Mouse (Mus musculus): ENCODE data around the gene Nhlrc4. TPM values are rescaled to one million over a fixed set of nuclear protein-coding genes. Genes with fewer than 3 reads are reported as not detected.

Nhlrc4 gene
- polyA plus RNA-seq, 1 experiment from 2014 or later, result not detected

- Histone ChIP-seq H3K4me2 (no peak overlapping the region), H3K27ac (replicated peaks) (no peak overlapping the region), H3K27me3 (replicated peaks) (no peaks in the 10 kb centered on the region), H3K4me3 (no peak overlapping the region), H3K36me3 (peaks cover 19% of the 10 kb centered on the region), H3K4me1 (peaks cover 10% of the 10 kb centered on the region), H3K9me3 (no peaks in the 10 kb centered on the region), H3K9ac (no peak overlapping the region)
- no peak for ATAC-seq (ENCODE audit: extremely low read depth, insufficient number of reproducible peaks, low FRiP score, low TSS enrichment)
- 95% methylated on average over 1 of the region's 1 CpGs for WGBS
Observed at GRCm38 (mm10) chr17:25900193-25900592, 44.6 kb downstream of the Nhlrc4 start.

GRCm38 (mm10) chr17:25895891-25896290, 48.9 kb downstream of the Nhlrc4 start:
- Histone ChIP-seq H3K9me3 (no peaks in the 10 kb centered on the region), H3K27ac (replicated peaks) (no peak overlapping the region), H3K4me1 (peaks cover 13% of the 10 kb centered on the region), H3K36me3 (peaks cover 12% of the 10 kb centered on the region), H3K27me3 (replicated peaks) (no peaks in the 10 kb centered on the region), H3K4me2 (no peak overlapping the region), H3K9ac (no peak overlapping the region), H3K4me3 (no peak overlapping the region)
- 50% methylated on average over 12 of the region's 12 CpGs for WGBS
- ATAC-seq (ENCODE audit: extremely low read depth, insufficient number of reproducible peaks, low FRiP score, low TSS enrichment), result no peak

GRCm38 (mm10) chr17:25895415-25895814, 49.3 kb downstream of the Nhlrc4 start:
- no peak for ATAC-seq (ENCODE audit: extremely low read depth, insufficient number of reproducible peaks, low FRiP score, low TSS enrichment)
- 54% methylated on average over 2 of the region's 2 CpGs for WGBS

GRCm38 (mm10) chr17:25893975-25894617, 50.7 kb downstream of the Nhlrc4 start:
- 30% methylated on average over 2 of the region's 2 CpGs for WGBS
- H3K27ac ChIP-seq (replicated peaks), result no peak overlapping the region
- H3K9ac ChIP-seq, result no peak overlapping the region

More at GRCm38 (mm10) chr17:25895415-25895814, 49.3 kb downstream of the Nhlrc4 start:
- Histone ChIP-seq H3K4me1 (peaks cover 13% of the 10 kb centered on the region), H3K27ac (replicated peaks) (no peak overlapping the region), H3K4me2 (no peak overlapping the region), H3K9ac (no peak overlapping the region), H3K9me3 (no peaks in the 10 kb centered on the region), H3K27me3 (replicated peaks) (no peaks in the 10 kb centered on the region), H3K4me3 (no peak overlapping the region), H3K36me3 (peaks cover 12% of the 10 kb centered on the region)

More at GRCm38 (mm10) chr17:25893975-25894617, 50.7 kb downstream of the Nhlrc4 start:
- Histone ChIP-seq H3K4me3 (no peak overlapping the region), H3K27me3 (replicated peaks) (no peaks in the 10 kb centered on the region), H3K4me1 (peaks cover 13% of the 10 kb centered on the region), H3K4me2 (no peak overlapping the region), H3K36me3 (peaks cover 18% of the 10 kb centered on the region), H3K9me3 (no peaks in the 10 kb centered on the region)
- no peak for ATAC-seq (ENCODE audit: extremely low read depth, insufficient number of reproducible peaks, low FRiP score, low TSS enrichment)

Other genes starting within 250 kb of the Nhlrc4 start
- gene Gng13, start 227.8 kb downstream of the Nhlrc4 start, polyA plus RNA-seq (2015; fragmentation: Nextera tagmentation; extraction: Ambion mirVana), result 3.2 and 3.4 TPM in 2 replicates
- 18.8 and 20.4 TPM in 2 replicates for gene Chtf18, start 217.5 kb downstream of the Nhlrc4 start, polyA plus RNA-seq (2015; fragmentation: Nextera tagmentation; extraction: Ambion mirVana)
- 13.3 and 13.7 TPM in 2 replicates for gene Rpusd1, start 217.3 kb downstream of the Nhlrc4 start, polyA plus RNA-seq (2015; fragmentation: Nextera tagmentation; extraction: Ambion mirVana)
- gene Mslnl, start 208.9 kb downstream of the Nhlrc4 start, polyA plus RNA-seq (2015; fragmentation: Nextera tagmentation; extraction: Ambion mirVana), result not detected in 2 replicates
- gene Msln, start 190.6 kb downstream of the Nhlrc4 start, polyA plus RNA-seq (2015; fragmentation: Nextera tagmentation; extraction: Ambion mirVana), result 28.7 and 32.4 TPM in 2 replicates
- 27.1 and 30.6 TPM in 2 replicates for gene Narfl, start 171.2 kb downstream of the Nhlrc4 start, polyA plus RNA-seq (2015; fragmentation: Nextera tagmentation; extraction: Ambion mirVana)
- 50.2 and 51.3 TPM in 2 replicates for gene Haghl, start 159.3 kb downstream of the Nhlrc4 start, polyA plus RNA-seq (2015; fragmentation: Nextera tagmentation; extraction: Ambion mirVana)
- gene Ccdc78, start 158.4 kb downstream of the Nhlrc4 start, polyA plus RNA-seq (2015; fragmentation: Nextera tagmentation; extraction: Ambion mirVana), result 0.09 and 0.17 TPM in 2 replicates
- 62.2 and 69.9 TPM in 2 replicates for gene Fam173a, start 152.1 kb downstream of the Nhlrc4 start, polyA plus RNA-seq (2015; fragmentation: Nextera tagmentation; extraction: Ambion mirVana)
- 0.84 TPM in 1 of 2 replicates, not detected in the other for gene AC134908.4, start 149.3 kb downstream of the Nhlrc4 start, polyA plus RNA-seq (2015; fragmentation: Nextera tagmentation; extraction: Ambion mirVana)
- 28.1 and 28.9 TPM in 2 replicates for gene Metrn, start 147.8 kb downstream of the Nhlrc4 start, polyA plus RNA-seq (2015; fragmentation: Nextera tagmentation; extraction: Ambion mirVana)
- 1.0 and 1.1 TPM in 2 replicates for gene Fbxl16, start 135.9 kb downstream of the Nhlrc4 start, polyA plus RNA-seq (2015; fragmentation: Nextera tagmentation; extraction: Ambion mirVana)
- gene Wdr24, start 121.3 kb downstream of the Nhlrc4 start, polyA plus RNA-seq (2015; fragmentation: Nextera tagmentation; extraction: Ambion mirVana), result 14.2 and 15.1 TPM in 2 replicates
- gene Jmjd8, start 116.1 kb downstream of the Nhlrc4 start, polyA plus RNA-seq (2015; fragmentation: Nextera tagmentation; extraction: Ambion mirVana), result 36.7 and 37.4 TPM in 2 replicates
- gene Stub1, start 111.6 kb downstream of the Nhlrc4 start, polyA plus RNA-seq (2015; fragmentation: Nextera tagmentation; extraction: Ambion mirVana), result 287 and 324 TPM in 2 replicates
- gene Rhbdl1, start 107.7 kb downstream of the Nhlrc4 start, polyA plus RNA-seq (2015; fragmentation: Nextera tagmentation; extraction: Ambion mirVana), result 0.45 and 0.98 TPM in 2 replicates
- 2.3 and 2.4 TPM in 2 replicates for gene Gm20683, start 103.2 kb downstream of the Nhlrc4 start, polyA plus RNA-seq (2015; fragmentation: Nextera tagmentation; extraction: Ambion mirVana)
- gene Rhot2, start 100.1 kb downstream of the Nhlrc4 start, polyA plus RNA-seq (2015; fragmentation: Nextera tagmentation; extraction: Ambion mirVana), result 18.3 and 22.1 TPM in 2 replicates
- gene Wdr90, start 83.5 kb downstream of the Nhlrc4 start, polyA plus RNA-seq (2015; fragmentation: Nextera tagmentation; extraction: Ambion mirVana), result 12.3 and 15.1 TPM in 2 replicates
- gene Mcrip2, start 76.2 kb downstream of the Nhlrc4 start, polyA plus RNA-seq (2015; fragmentation: Nextera tagmentation; extraction: Ambion mirVana), result 159 and 173 TPM in 2 replicates
- gene Mettl26, start 69.9 kb downstream of the Nhlrc4 start, polyA plus RNA-seq (2015; fragmentation: Nextera tagmentation; extraction: Ambion mirVana), result 35.7 and 43.2 TPM in 2 replicates
- 0.23 and 0.38 TPM in 2 replicates for gene Wfikkn1, start 64.1 kb downstream of the Nhlrc4 start, polyA plus RNA-seq (2015; fragmentation: Nextera tagmentation; extraction: Ambion mirVana)
- gene Rab40c, start 25.2 kb downstream of the Nhlrc4 start, polyA plus RNA-seq (2015; fragmentation: Nextera tagmentation; extraction: Ambion mirVana), result 16.1 and 16.4 TPM in 2 replicates
- gene Pigq, start within 50 bp of the Nhlrc4 start, polyA plus RNA-seq (2015; fragmentation: Nextera tagmentation; extraction: Ambion mirVana), result 60.4 and 62.1 TPM in 2 replicates
- 0.13 and 0.15 TPM in 2 replicates for gene A930017K11Rik, start 7.6 kb upstream of the Nhlrc4 start, polyA plus RNA-seq (2015; fragmentation: Nextera tagmentation; extraction: Ambion mirVana)
- gene Capn15, start 40.8 kb upstream of the Nhlrc4 start, polyA plus RNA-seq (2015; fragmentation: Nextera tagmentation; extraction: Ambion mirVana), result 9.3 and 10.6 TPM in 2 replicates
- 11.0 and 12.3 TPM in 2 replicates for gene Rab11fip3, start 124.6 kb upstream of the Nhlrc4 start, polyA plus RNA-seq (2015; fragmentation: Nextera tagmentation; extraction: Ambion mirVana)
- gene Decr2, start 145.4 kb upstream of the Nhlrc4 start, polyA plus RNA-seq (2015; fragmentation: Nextera tagmentation; extraction: Ambion mirVana), result 34.4 and 34.6 TPM in 2 replicates
- gene Nme4, start 150.6 kb upstream of the Nhlrc4 start, polyA plus RNA-seq (2015; fragmentation: Nextera tagmentation; extraction: Ambion mirVana), result 77.4 and 87.2 TPM in 2 replicates
- gene Tmem8, start 168.3 kb upstream of the Nhlrc4 start, polyA plus RNA-seq (2015; fragmentation: Nextera tagmentation; extraction: Ambion mirVana), result 0.80 and 0.94 TPM in 2 replicates
- 217 and 237 TPM in 2 replicates for gene Mrpl28, start 178.5 kb upstream of the Nhlrc4 start, polyA plus RNA-seq (2015; fragmentation: Nextera tagmentation; extraction: Ambion mirVana)
- gene Axin1, start 193.7 kb upstream of the Nhlrc4 start, polyA plus RNA-seq (2015; fragmentation: Nextera tagmentation; extraction: Ambion mirVana), result 4.1 and 4.4 TPM in 2 replicates